Mouse (Mus musculus) liver, embryonic 14.5 days (tissue): ENCODE results near the gene Nfe2l1. TPM values are rescaled to one million over a fixed set of nuclear protein-coding genes. Genes with fewer than 3 reads are reported as not detected.
"Not testable (repeated sequence)": the region's sequence is repeated elsewhere in the genome, so short reads cannot be mapped to it uniquely, and the experiment has no call there.

ENCODE experiments used
- ATAC-seq: fragments of 200-750 bp; cut with Nextera tagmentation; 2 replicates; pipeline ENCODE4 v1.8.0; 2017; ENCODE audit warnings: moderate number of reproducible peaks, mild to moderate bottlenecking, moderate library complexity; ENCODE audit not compliant: insufficient read depth
- DNase-seq, 3 experiments: peaks; one replicate each; pipeline ENCODE4 v3.0.0-alpha.2; 2012 to 2013; ENCODE audit warnings: low read depth in 3 of 3, low spot score in 3 of 3
- H3K27ac ChIP-seq: fragments of 300-500 bp; sonication (generic); 2 replicates; pipeline ENCODE4 v1.5.1; 2014; ENCODE audit warnings: moderate library complexity, mild to moderate bottlenecking, control low read depth, inconsistent platforms
- H3K27me3 ChIP-seq: fragments of 300-500 bp; sonication (generic); 2 replicates; pipeline ENCODE4 v1.6.1; 2014; ENCODE audit warnings: mild to moderate bottlenecking, low read length, moderate library complexity; ENCODE audit not compliant: control insufficient read depth, insufficient read depth
- H3K36me3 ChIP-seq: fragments of 300-500 bp; sonication (generic); replicated peaks from 2 replicates; pipeline ENCODE4 v1.6.1; 2014; ENCODE audit warnings: low read depth; ENCODE audit not compliant: control insufficient read depth, insufficient read depth
- H3K4me1 ChIP-seq, 2 experiments: fragments of 200-500 bp in 1 of 2; fragments of 300-500 bp in 1 of 2; sonication (generic) in 1 of 2; replicated peaks; 2 replicates each; pipeline ENCODE4 v1.6.1; 2012 to 2014; ENCODE audit warnings: antibody characterized with exemption in 1 of 2, inconsistent platforms in 1 of 2, low read length in 1 of 2; ENCODE audit not compliant: control insufficient read depth in 2 of 2, insufficient read depth in 2 of 2
- H3K4me2 ChIP-seq: fragments of 300-500 bp; sonication (generic); 2 replicates; pipeline ENCODE4 v1.6.1; 2014; ENCODE audit warnings: low read depth, mild to moderate bottlenecking, control low read depth, moderate library complexity
- H3K4me3 ChIP-seq, 2 experiments: fragments of 200-500 bp in 1 of 2; fragments of 300-500 bp in 1 of 2; sonication (generic) in 1 of 2; 2 replicates each; pipeline ENCODE4 v1.5.1; 2012 to 2014; ENCODE audit warnings: low read depth in 2 of 2, low read length in 2 of 2, mild to moderate bottlenecking in 2 of 2, control low read depth in 1 of 2, inconsistent platforms in 1 of 2, moderate library complexity in 1 of 2; ENCODE audit not compliant: insufficient read depth in 1 of 2
- H3K9ac ChIP-seq: fragments of 300-500 bp; sonication (generic); replicated peaks from 2 replicates; pipeline ENCODE4 v1.6.1; 2014; ENCODE audit warnings: mild to moderate bottlenecking, control low read depth, moderate library complexity
- H3K9me3 ChIP-seq: fragments of 300-500 bp; sonication (generic); 2 replicates; pipeline ENCODE4 v1.6.1; 2016; ENCODE audit warnings: low read length, mixed read lengths; ENCODE audit not compliant: control insufficient read depth
- CTCF ChIP-seq: IDR thresholded peaks from 2 replicates; pipeline ENCODE4 v1.5.1; 2016; ENCODE audit warnings: antibody characterized with exemption, low read depth, control low read depth
- EP300 ChIP-seq: IDR thresholded peaks from 2 replicates; pipeline ENCODE4 v1.6.1; 2016; ENCODE audit warnings: antibody characterized with exemption, low read depth
- WGBS: fragments of 180-500 bp; shearing (Covaris S2); extraction: QIAGEN DNeasy Blood & Tissue Kit; methylation state at CpG from one replicate; pipeline ENCODE4 v1.1.7; 2014; ENCODE audit not compliant: insufficient replicate concordance; 5-methylcytosine and 5-hydroxymethylcytosine counted together
- polyA plus RNA-seq, 2 experiments: library from polyadenylated mRNA; depleted of rRNA in 1 of 2; stranded (reverse) in 1 of 2; unstranded in 1 of 2; fragments of >200 nt; fragmentation: Nextera tagmentation in 1 of 2; extraction: Ambion mirVana in 1 of 2; gene quantifications; 2 replicates each; pipeline versions ENCODE4 v1.2.1 to v1.2.3; 2012 to 2014

The Nfe2l1 gene
- polyA plus RNA-seq, 2 experiments = 9.6 to 15.2 TPM

GRCm38 (mm10) chr11:96786731-96787450 lies 42.9 kb downstream of the Nfe2l1 start:
- H3K4me2 ChIP-seq = no peak overlapping the region
- DNase-seq = no peak
- H3K27ac ChIP-seq = no peak overlapping the region
- TF ChIP-seq EP300 (no peak), CTCF (no peak)
- no peak for ATAC-seq
- peaks cover 3% of the 10 kb centered on the region; the same call in 1 of the 2 replicates for H3K36me3 ChIP-seq
- no peaks in the 10 kb centered on the region for H3K27me3 ChIP-seq
- no peaks in the 10 kb centered on the region for H3K9me3 ChIP-seq
- H3K4me3 ChIP-seq = no peak overlapping the region
- 62% methylated on average over 9 of the region's 9 CpGs for WGBS
- no peak overlapping the region for H3K9ac ChIP-seq
- peaks cover 5 to 9% of the 10 kb centered on the region in 2 experiments for H3K4me1 ChIP-seq

GRCm38 (mm10) chr11:96784847-96785246 lies 44.9 kb downstream of the Nfe2l1 start:
- H3K4me1 ChIP-seq, H3K4me3 ChIP-seq, H3K36me3 ChIP-seq, H3K27me3 ChIP-seq, H3K9me3 ChIP-seq, H3K4me2 ChIP-seq, H3K9ac ChIP-seq, H3K27ac ChIP-seq, ATAC-seq: not testable (repeated sequence)
- DNase-seq = peak; percentile 53 to 60 (median 59)
- peak; percentile 88 for TF ChIP-seq CTCF
- 9% methylated on average over 7 of the region's 7 CpGs for WGBS

GRCm38 (mm10) chr11:96781425-96781824 lies 48.3 kb downstream of the Nfe2l1 start:
- ATAC-seq (no peak), DNase-seq (no peak)
- Histone ChIP-seq H3K27me3 (no peaks in the 10 kb centered on the region), H3K9ac (no peak overlapping the region), H3K36me3 (no peaks in the 10 kb centered on the region), H3K4me3 (no peak overlapping the region), H3K9me3 (no peaks in the 10 kb centered on the region), H3K4me2 (no peak overlapping the region), H3K4me1 (peaks cover 3 to 7% of the 10 kb centered on the region in 2 experiments), H3K27ac (no peak overlapping the region)
- WGBS = 32% methylated on average over 2 of the region's 2 CpGs
- TF ChIP-seq CTCF (peak; percentile 67), EP300 (no peak)

- no peak overlapping the region for H3K9ac ChIP-seq
- H3K27me3 ChIP-seq = no peaks in the 10 kb centered on the region
- ATAC-seq (no peak), DNase-seq (no peak)
- no peaks in the 10 kb centered on the region for H3K9me3 ChIP-seq
- no peak overlapping the region for H3K4me2 ChIP-seq
- 72% methylated on average over 5 of the region's 5 CpGs for WGBS
- H3K36me3 ChIP-seq = no peaks in the 10 kb centered on the region
- H3K4me3 ChIP-seq = no peak overlapping the region
- TF ChIP-seq CTCF (no peak), EP300 (no peak)
- peaks cover 3 to 10% of the 10 kb centered on the region in 2 experiments for H3K4me1 ChIP-seq
- H3K27ac ChIP-seq = no peak overlapping the region
These were observed 49.5 kb downstream of the Nfe2l1 start for GRCm38 (mm10) chr11:96780306-96780705.

GRCm38 (mm10) chr11:96778061-96778627 lies 51.6 kb downstream of the Nfe2l1 start:
- not testable (repeated sequence) for H3K36me3 ChIP-seq, DNase-seq, ATAC-seq, H3K27me3 ChIP-seq, H3K9me3 ChIP-seq, H3K4me1 ChIP-seq
- Histone ChIP-seq H3K27ac (peak overlapping the region; percentile 81), H3K4me3 (peak overlapping the region; percentile 80 to 98), H3K4me2 (peak overlapping the region; percentile 88), H3K9ac (peak overlapping the region; percentile 74)
- 54% methylated on average over 10 of the region's 10 CpGs for WGBS
